Mouse (Mus musculus): ENCODE results near the gene Hecw2. TPM values are rescaled to one million over a fixed set of nuclear protein-coding genes. Genes with fewer than 3 reads are reported as not detected.

Hecw2 gene
- polyA plus RNA-seq, 1 experiment from 2014 or later = 2.2 TPM

DNA sequence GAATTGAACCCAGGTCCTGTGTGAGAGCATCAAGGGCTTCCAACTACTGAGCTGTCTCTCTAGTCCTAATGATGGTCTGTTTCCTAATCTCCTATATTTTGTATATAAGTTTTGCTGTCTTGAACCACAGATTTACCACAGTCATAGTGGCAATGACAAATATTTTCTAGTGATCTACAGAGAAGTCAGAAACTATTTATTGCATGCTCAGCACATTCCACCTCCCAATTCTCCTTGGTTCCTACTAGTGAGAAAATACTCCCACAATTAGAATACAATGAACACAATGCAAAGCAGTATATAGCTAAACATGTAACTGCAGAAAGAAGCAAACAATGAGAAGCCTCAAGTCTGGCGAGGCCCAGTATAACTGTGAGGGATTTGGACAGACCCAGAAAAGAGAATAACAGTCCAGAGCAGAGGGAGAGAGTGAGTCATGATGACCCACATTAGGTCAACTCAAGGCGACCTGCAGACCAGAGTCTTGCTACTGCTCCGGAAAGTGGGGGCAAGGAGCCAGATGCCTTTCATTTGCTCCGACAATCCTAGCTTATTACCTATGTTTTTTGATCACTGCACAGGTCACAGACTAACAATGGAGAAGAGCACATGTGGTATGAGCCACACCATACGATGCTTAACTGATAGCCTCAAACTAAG, 73.8 kb downstream of the Hecw2 start:
- Histone ChIP-seq H3K36me3 (ENCODE audit: control insufficient read depth, insufficient read depth, low read length) (no peaks in the 10 kb centered on the region), H3K9ac (ENCODE audit: low read depth, low read length) (no peak overlapping the region), H3K4me3 (ENCODE audit: low read length) (no peak overlapping the region), H3K4me1 (ENCODE audit: control insufficient read depth, insufficient read depth, low read length) (no peaks in the 10 kb centered on the region), H3K27me3 (ENCODE audit: control insufficient read depth, insufficient read depth, low read length) (no peaks in the 10 kb centered on the region), H3K9me3 (ENCODE audit: control insufficient read depth, low read length) (no peaks in the 10 kb centered on the region), H3K4me2 (replicated peaks; ENCODE audit: low read depth, low read length) (no peak overlapping the region), H3K27ac (ENCODE audit: low read depth, low read length) (no peak overlapping the region)
- ATAC-seq (ENCODE audit: low FRiP score, low TSS enrichment) = no peak
- 88% methylated on average over 5 of the region's 5 CpGs for WGBS

DNA sequence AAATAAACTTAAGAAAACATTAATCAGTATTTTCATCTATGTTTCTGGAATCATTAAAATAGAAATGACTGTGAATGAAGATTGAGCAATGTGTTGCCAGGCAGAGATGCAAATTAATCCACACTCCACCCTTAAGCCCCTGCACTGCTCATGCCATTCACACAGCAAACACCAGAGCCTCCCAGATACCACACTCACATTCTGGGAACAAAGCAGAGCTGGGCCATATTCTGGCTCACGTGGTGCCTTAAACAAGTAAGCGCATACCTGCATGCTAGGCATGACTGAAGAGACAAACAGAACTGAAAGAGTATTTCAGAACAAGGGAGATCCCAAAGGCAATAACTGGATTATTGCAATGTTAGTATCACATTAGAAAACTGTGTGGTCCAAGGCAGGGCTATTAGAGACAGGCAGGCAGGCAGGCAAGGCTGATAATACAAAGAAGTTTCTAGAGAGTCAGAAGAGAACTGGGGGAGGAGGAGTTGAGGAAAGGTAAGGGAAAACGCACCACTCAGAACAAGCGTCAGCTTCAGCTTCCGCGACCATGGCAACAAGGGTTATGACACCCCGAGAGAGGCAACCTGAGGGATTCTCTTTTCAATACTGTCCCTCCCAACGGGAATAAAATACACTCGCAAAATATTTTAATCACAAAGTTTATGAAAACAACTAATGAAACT, 75.2 kb downstream of the Hecw2 start:
- no peaks in the 10 kb centered on the region for H3K9me3 ChIP-seq (ENCODE audit: control insufficient read depth, low read length)
- H3K4me3 ChIP-seq (ENCODE audit: low read length) = no peak overlapping the region
- 74% methylated on average over 9 of the region's 9 CpGs for WGBS
- H3K36me3 ChIP-seq (ENCODE audit: control insufficient read depth, insufficient read depth, low read length) = no peaks in the 10 kb centered on the region
- ATAC-seq (ENCODE audit: low FRiP score, low TSS enrichment) = no peak
- no peak overlapping the region for H3K4me2 ChIP-seq (replicated peaks; ENCODE audit: low read depth, low read length)
- H3K9ac ChIP-seq (ENCODE audit: low read depth, low read length) = no peak overlapping the region
- H3K27me3 ChIP-seq (ENCODE audit: control insufficient read depth, insufficient read depth, low read length) = no peaks in the 10 kb centered on the region
- H3K4me1 ChIP-seq (ENCODE audit: control insufficient read depth, insufficient read depth, low read length) = no peaks in the 10 kb centered on the region
- H3K27ac ChIP-seq (ENCODE audit: low read depth, low read length) = no peak overlapping the region

DNA sequence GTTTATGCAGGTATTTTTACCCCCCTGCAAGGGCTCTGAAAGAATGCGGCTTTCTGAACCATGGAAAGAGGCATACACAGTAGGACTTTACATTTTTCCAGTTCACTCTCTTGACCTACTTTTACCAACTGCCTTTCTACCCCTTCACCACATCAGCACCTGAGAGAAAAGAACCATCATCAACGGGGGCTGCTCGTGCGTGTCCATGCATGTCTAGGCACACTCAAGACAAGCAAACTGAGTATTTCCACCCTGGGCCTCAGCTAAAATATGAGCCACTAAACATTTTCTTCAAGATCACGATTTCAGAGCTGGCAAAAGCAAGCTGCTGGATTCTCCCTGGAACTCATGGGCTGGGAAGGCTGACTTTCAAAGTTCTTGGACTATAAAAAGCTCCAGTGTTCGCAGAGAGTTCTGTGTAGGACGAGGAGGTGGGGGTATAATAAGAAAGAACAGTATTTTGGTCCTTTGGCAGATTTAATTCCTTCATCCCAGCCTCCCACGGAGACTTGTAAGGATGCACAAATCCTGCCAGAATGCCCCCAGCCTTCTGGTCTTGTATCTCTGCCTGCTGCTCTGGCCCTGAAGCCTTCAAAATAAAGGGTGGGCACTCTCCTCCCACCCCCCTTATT, 76.5 kb downstream of the Hecw2 start:
- no peak overlapping the region for H3K4me2 ChIP-seq (replicated peaks; ENCODE audit: low read depth, low read length)
- H3K36me3 ChIP-seq (ENCODE audit: control insufficient read depth, insufficient read depth, low read length) = no peaks in the 10 kb centered on the region
- H3K27me3 ChIP-seq (ENCODE audit: control insufficient read depth, insufficient read depth, low read length) = no peaks in the 10 kb centered on the region
- no peak overlapping the region for H3K4me3 ChIP-seq (ENCODE audit: low read length)
- no peak overlapping the region for H3K27ac ChIP-seq (ENCODE audit: low read depth, low read length)
- no peak for ATAC-seq (ENCODE audit: low FRiP score, low TSS enrichment)
- 72% methylated on average over 8 of the region's 8 CpGs for whole genome bisulfite sequencing
- no peaks in the 10 kb centered on the region for H3K4me1 ChIP-seq (ENCODE audit: control insufficient read depth, insufficient read depth, low read length)
- H3K9ac ChIP-seq (ENCODE audit: low read depth, low read length) = no peak overlapping the region
- no peaks in the 10 kb centered on the region for H3K9me3 ChIP-seq (ENCODE audit: control insufficient read depth, low read length)

DNA sequence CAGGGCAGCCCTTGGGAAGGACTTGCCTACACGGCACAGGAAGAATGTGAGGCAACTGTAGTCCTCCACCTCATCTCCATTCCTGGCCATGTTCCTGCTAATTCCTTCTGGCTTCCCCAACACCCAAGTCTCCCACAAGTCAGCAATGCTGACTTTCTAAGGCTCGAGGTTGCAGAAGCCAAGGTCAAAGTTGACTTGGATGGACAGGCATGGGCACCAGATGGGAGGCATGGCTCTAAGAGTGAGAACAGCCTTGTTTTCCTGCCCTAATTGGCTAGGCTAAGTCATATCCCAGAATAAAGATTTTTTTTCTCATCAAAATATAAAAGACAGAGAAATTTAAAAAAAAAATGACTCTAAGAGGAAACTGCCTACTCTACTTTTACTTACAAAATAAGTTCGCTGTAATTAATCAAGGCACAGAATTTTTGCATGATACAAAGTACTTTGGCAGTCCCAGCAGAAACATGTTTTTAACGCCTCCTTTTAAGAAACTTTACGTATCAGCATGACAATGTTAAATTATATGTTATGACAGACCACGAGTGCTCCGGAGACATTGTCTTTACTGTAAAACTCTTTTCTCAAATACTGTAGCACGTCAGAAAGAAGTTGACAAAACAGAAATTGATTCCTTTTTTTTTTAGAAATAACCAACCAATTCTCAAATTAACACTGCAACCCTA, 83.9 kb downstream of the Hecw2 start:
- Histone ChIP-seq H3K36me3 (ENCODE audit: control insufficient read depth, insufficient read depth, low read length) (no peaks in the 10 kb centered on the region), H3K4me1 (ENCODE audit: control insufficient read depth, insufficient read depth, low read length) (no peaks in the 10 kb centered on the region), H3K4me2 (replicated peaks; ENCODE audit: low read depth, low read length) (no peak overlapping the region), H3K27ac (ENCODE audit: low read depth, low read length) (no peak overlapping the region), H3K9me3 (ENCODE audit: control insufficient read depth, low read length) (no peaks in the 10 kb centered on the region), H3K4me3 (ENCODE audit: low read length) (no peak overlapping the region), H3K9ac (ENCODE audit: low read depth, low read length) (no peak overlapping the region), H3K27me3 (ENCODE audit: control insufficient read depth, insufficient read depth, low read length) (no peaks in the 10 kb centered on the region)
- 84% methylated on average over 8 of the region's 8 CpGs for WGBS
- ATAC-seq (ENCODE audit: low FRiP score, low TSS enrichment) = no peak

DNA sequence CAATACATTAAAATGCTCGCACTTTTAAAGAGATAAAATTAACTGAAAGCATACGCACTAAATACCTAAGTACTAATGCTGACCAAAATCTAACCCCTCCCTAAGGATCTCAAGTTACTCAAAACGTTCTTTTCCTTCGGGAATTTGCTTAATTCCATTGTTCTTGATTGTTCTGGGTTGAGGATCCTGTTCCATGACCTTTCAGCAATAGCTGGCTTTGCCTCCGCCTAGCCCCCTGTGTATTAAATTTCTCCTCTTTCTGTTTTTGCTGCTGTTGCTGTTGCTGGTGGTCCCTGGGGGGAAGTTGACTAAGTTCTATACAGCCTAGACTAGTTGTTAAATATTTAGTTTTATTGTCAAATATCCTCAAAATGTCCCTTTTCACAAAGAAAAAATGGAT, 85.7 kb downstream of the Hecw2 start:
- Histone ChIP-seq H3K9me3 (ENCODE audit: control insufficient read depth, low read length) (no peaks in the 10 kb centered on the region), H3K27ac (ENCODE audit: low read depth, low read length) (no peak overlapping the region), H3K27me3 (ENCODE audit: control insufficient read depth, insufficient read depth, low read length) (no peaks in the 10 kb centered on the region), H3K4me2 (replicated peaks; ENCODE audit: low read depth, low read length) (no peak overlapping the region), H3K9ac (ENCODE audit: low read depth, low read length) (no peak overlapping the region), H3K36me3 (ENCODE audit: control insufficient read depth, insufficient read depth, low read length) (no peaks in the 10 kb centered on the region), H3K4me1 (ENCODE audit: control insufficient read depth, insufficient read depth, low read length) (no peaks in the 10 kb centered on the region), H3K4me3 (ENCODE audit: low read length) (no peak overlapping the region)
- 59% methylated on average over 5 of the region's 5 CpGs for WGBS
- ATAC-seq (ENCODE audit: low FRiP score, low TSS enrichment) = no peak

DNA sequence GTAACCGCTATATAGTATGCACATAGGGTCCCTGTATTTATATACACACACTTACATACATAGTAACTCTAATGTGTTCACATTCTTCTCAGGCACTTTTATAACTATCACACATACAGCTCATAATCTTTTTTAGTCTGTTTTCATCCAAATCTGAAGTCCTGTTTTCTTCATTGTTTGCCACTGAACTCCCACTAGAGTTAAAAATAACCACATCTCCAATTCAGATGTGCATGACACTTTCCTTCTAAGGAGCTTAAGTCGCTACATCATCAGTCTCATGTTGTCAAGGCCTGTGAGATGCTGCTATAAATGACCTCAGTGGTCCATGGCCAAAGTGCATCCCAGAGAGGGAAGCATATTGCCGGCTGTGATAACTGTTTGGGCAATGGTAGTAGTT, 88.2 kb downstream of the Hecw2 start:
- Histone ChIP-seq H3K27me3 (ENCODE audit: control insufficient read depth, insufficient read depth, low read length) (no peaks in the 10 kb centered on the region), H3K9me3 (ENCODE audit: control insufficient read depth, low read length) (no peaks in the 10 kb centered on the region), H3K4me2 (replicated peaks; ENCODE audit: low read depth, low read length) (no peak overlapping the region), H3K9ac (ENCODE audit: low read depth, low read length) (no peak overlapping the region), H3K4me3 (ENCODE audit: low read length) (no peak overlapping the region), H3K27ac (ENCODE audit: low read depth, low read length) (no peak overlapping the region), H3K4me1 (ENCODE audit: control insufficient read depth, insufficient read depth, low read length) (no peaks in the 10 kb centered on the region), H3K36me3 (ENCODE audit: control insufficient read depth, insufficient read depth, low read length) (no peaks in the 10 kb centered on the region)
- no peak for ATAC-seq (ENCODE audit: low FRiP score, low TSS enrichment)
- WGBS = 88% methylated on average over 3 of the region's 3 CpGs

DNA sequence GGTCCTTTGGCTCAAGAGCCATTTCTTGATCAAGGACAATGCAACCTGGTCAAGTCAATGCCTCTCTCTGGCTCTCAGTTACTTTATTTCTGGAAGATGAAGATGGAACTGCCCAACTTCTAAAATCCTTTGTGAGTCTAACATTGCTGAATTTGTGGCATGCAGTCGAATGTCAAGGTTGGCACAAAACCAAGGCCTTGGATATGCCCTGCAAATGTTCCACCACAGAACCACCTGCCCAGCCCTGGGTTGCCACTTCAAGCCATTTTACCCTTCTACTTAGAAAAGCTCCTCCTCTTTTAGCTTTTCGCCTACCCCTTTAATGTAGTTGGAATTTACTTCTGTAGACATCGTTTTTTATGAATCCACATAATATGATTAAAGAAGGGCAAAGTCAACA, 115.3 kb downstream of the Hecw2 start:
- no peak overlapping the region for H3K9ac ChIP-seq (ENCODE audit: low read depth, low read length)
- ATAC-seq (ENCODE audit: low FRiP score, low TSS enrichment) = no peak

DNA sequence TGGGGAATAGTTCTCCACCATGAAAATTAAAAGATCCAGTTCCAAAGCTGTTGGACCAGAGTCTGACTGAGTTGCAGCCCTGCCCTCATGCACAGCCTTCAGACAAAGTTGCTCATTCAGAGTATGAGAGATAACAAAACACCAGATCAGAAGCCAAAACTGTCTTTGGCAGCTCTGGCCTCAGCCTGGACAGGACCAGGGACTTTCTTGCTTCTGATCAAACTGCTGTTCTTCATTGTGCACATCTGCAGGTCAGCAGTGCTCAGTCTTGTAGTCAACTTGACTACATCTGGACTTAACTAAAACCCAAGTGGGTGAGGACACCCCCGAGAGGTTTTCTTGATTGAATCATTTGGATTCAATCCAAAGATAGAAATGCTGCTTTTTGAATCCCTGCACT, 120.5 kb downstream of the Hecw2 start:
- H3K4me1 ChIP-seq (ENCODE audit: control insufficient read depth, insufficient read depth, low read length) = no peaks in the 10 kb centered on the region
- H3K27ac ChIP-seq (ENCODE audit: low read depth, low read length) = no peak overlapping the region
- H3K4me3 ChIP-seq (ENCODE audit: low read length) = no peak overlapping the region
- H3K9ac ChIP-seq (ENCODE audit: low read depth, low read length) = no peak overlapping the region
- no peaks in the 10 kb centered on the region for H3K9me3 ChIP-seq (ENCODE audit: control insufficient read depth, low read length)
- no peaks in the 10 kb centered on the region for H3K27me3 ChIP-seq (ENCODE audit: control insufficient read depth, insufficient read depth, low read length)
- H3K4me2 ChIP-seq (replicated peaks; ENCODE audit: low read depth, low read length) = no peak overlapping the region
- no peak for ATAC-seq (ENCODE audit: low FRiP score, low TSS enrichment)
- WGBS = 76% methylated on average over 1 of the region's 1 CpGs
- H3K36me3 ChIP-seq (ENCODE audit: control insufficient read depth, insufficient read depth, low read length) = no peaks in the 10 kb centered on the region

More for the DNA sequence above, 115.3 kb downstream of the Hecw2 start:
- Histone ChIP-seq H3K36me3 (ENCODE audit: control insufficient read depth, insufficient read depth, low read length) (no peaks in the 10 kb centered on the region), H3K9me3 (ENCODE audit: control insufficient read depth, low read length) (no peaks in the 10 kb centered on the region), H3K27me3 (ENCODE audit: control insufficient read depth, insufficient read depth, low read length) (no peaks in the 10 kb centered on the region), H3K27ac (ENCODE audit: low read depth, low read length) (no peak overlapping the region), H3K4me2 (replicated peaks; ENCODE audit: low read depth, low read length) (no peak overlapping the region), H3K4me1 (ENCODE audit: control insufficient read depth, insufficient read depth, low read length) (no peaks in the 10 kb centered on the region), H3K4me3 (ENCODE audit: low read length) (no peak overlapping the region)
- 94% methylated on average over 3 of the region's 3 CpGs for WGBS

DNA sequence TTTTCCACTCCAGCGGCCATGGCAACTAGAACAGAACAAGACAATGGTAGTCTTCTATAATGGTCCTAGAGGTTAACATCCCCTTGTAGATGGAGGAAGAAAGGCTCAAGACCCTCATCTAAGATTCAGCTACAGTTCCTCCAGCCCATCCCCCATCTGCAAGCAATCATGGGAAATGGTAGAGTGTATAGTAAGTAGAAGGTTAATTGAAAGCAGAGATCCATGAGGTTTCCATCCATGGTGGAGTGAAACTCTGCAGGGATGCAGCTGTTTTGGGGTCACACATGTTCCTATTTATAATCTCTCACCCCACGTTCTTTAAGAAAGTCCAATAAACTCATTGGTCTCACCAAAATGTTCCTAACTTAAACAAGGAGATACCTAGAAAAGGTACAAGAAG, 124.8 kb downstream of the Hecw2 start:
- Histone ChIP-seq H3K9ac (ENCODE audit: low read depth, low read length) (no peak overlapping the region), H3K4me1 (ENCODE audit: control insufficient read depth, insufficient read depth, low read length) (no peaks in the 10 kb centered on the region), H3K4me2 (replicated peaks; ENCODE audit: low read depth, low read length) (no peak overlapping the region), H3K4me3 (ENCODE audit: low read length) (no peak overlapping the region), H3K36me3 (ENCODE audit: control insufficient read depth, insufficient read depth, low read length) (no peaks in the 10 kb centered on the region), H3K9me3 (ENCODE audit: control insufficient read depth, low read length) (no peaks in the 10 kb centered on the region), H3K27ac (ENCODE audit: low read depth, low read length) (no peak overlapping the region), H3K27me3 (ENCODE audit: control insufficient read depth, insufficient read depth, low read length) (no peaks in the 10 kb centered on the region)
- 88% methylated on average over 2 of the region's 2 CpGs for WGBS
- ATAC-seq (ENCODE audit: low FRiP score, low TSS enrichment) = no peak
